In the genomic region with DNA sequence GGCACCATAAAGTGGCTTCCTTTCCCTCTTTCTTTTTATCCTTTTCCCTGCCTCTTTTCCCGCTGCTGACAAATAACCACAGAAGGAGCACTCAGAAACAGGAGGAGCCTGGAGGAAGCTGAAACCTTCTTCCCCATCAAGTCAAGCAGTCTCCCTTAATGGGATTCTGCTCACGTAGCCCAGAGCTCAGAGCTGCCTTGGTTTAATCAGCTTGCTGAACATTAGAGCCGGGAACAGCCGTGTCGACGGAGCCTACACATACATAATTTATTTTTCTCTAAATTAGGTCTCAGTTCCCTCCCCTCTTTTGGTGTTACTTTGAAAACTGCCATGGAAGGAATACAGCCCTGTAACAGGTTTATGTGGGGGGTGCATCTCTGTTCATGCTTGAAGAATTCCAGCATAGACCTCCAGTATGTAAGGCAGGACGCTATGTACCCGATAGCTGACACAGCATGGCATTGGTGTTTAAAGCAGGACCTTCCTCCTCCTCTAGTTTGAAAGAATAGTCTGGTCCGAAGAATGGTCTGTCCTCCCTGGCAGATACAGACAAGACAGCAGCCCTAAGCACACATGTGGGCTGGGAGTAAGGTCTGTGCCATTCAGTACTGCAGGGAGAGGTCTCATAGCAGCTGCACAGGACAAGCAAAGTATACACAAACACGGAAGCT, we compare ENCODE assay signal across 11 mouse cellular contexts.
DNase-seq lines count a peak whose midpoint lies in the region; ATAC-seq and TF ChIP-seq lines count a peak whose summit lies in the region.
"Had no signal": no experiment of that assay in that cellular context is flagged by ENCODE, and none has a peak within 500 bp of the region (broad histone marks: within the 10 kb centered on the region; RNA-seq: fewer than 3 reads in every experiment).

No protein-coding gene starts in this region.

- DNase-seq in embryo, embryonic 10 days (ENCODE audit: low spot score), result peak; percentile 13
- no peak for DNase-seq in embryo, embryonic 9.5 days (ENCODE audit: extremely low spot score)
- peak; percentile 90 for DNase-seq in hindbrain, postnatal 0 days (ENCODE audit: low spot score)
- no peak for DNase-seq in urinary bladder, postnatal 4 days (ENCODE audit: low spot score in 2 of 2)
- no peak for DNase-seq in stomach, postnatal 0 days (ENCODE audit: low spot score)
- DNase-seq: cerebellum, adult 11 months; kidney, postnatal 10 days had no signal

- no peak overlapping the region for H3K9ac ChIP-seq in embryonic facial prominence, embryonic 15.5 days
- H3K9ac ChIP-seq in hindbrain, postnatal 0 days (replicated peaks; ENCODE audit: low read length), result 0 out of 2 replicates have a peak overlapping the region, but pooled peaks have one; percentile 18
- no peak overlapping the region for H3K9ac ChIP-seq in neural tube, embryonic 12.5 days
- no peak overlapping the region for H3K9ac ChIP-seq in stomach, postnatal 0 days (ENCODE audit: low read length)
- H3K9ac ChIP-seq: liver, embryonic 14.5 days had no signal

- TF ChIP-seq EP300 in stomach, postnatal 0 days (optimal IDR thresholded peaks at IDR 0.05), result no peak

- H3K4me2 ChIP-seq in embryonic facial prominence, embryonic 15.5 days (replicated peaks), result 0 out of 2 replicates have a peak overlapping the region, but pooled peaks have one; percentile 3
- peak overlapping the region; percentile 40 for H3K4me2 ChIP-seq in hindbrain, postnatal 0 days (ENCODE audit: low read depth, low read length)
- peak overlapping the region; percentile 45 for H3K4me2 ChIP-seq in neural tube, embryonic 12.5 days (replicated peaks)
- H3K4me2 ChIP-seq in stomach, postnatal 0 days (replicated peaks; ENCODE audit: low read depth), result no peak overlapping the region

- H3K36me3 ChIP-seq in embryonic facial prominence, embryonic 15.5 days, result no peaks in the 10 kb centered on the region
- H3K36me3 ChIP-seq in hindbrain, postnatal 0 days (ENCODE audit: insufficient read depth, low read length), result no peaks in the 10 kb centered on the region
- no peaks in the 10 kb centered on the region for H3K36me3 ChIP-seq in neural tube, embryonic 12.5 days
- no peaks in the 10 kb centered on the region for H3K36me3 ChIP-seq in stomach, postnatal 0 days (ENCODE audit: control insufficient read depth, insufficient read depth, low read length)

- no peaks in the 10 kb centered on the region for H3K9me3 ChIP-seq in embryonic facial prominence, embryonic 15.5 days (replicated peaks)
- H3K9me3 ChIP-seq in hindbrain, postnatal 0 days (ENCODE audit: low read length), result no peaks in the 10 kb centered on the region
- H3K9me3 ChIP-seq in neural tube, embryonic 12.5 days, result no peaks in the 10 kb centered on the region
- no peaks in the 10 kb centered on the region for H3K9me3 ChIP-seq in stomach, postnatal 0 days (ENCODE audit: control insufficient read depth, low read length)

- H3K4me1 ChIP-seq in embryonic facial prominence, embryonic 15.5 days, result peaks cover 3% of the 10 kb centered on the region; the same call in 1 of the 2 replicates
- H3K4me1 ChIP-seq in hindbrain, postnatal 0 days (ENCODE audit: insufficient read depth, low read length), result no peaks in the 10 kb centered on the region; the same call in 1 of the 2 replicates
- peaks cover 7% of the 10 kb centered on the region for H3K4me1 ChIP-seq in neural tube, embryonic 12.5 days
- no peaks in the 10 kb centered on the region for H3K4me1 ChIP-seq in stomach, postnatal 0 days (replicated peaks; ENCODE audit: control insufficient read depth, insufficient read depth)

- ATAC-seq in embryonic facial prominence, embryonic 15.5 days (ENCODE audit: insufficient number of reproducible peaks, low FRiP score, low TSS enrichment, low read depth), result no peak
- peak; percentile 88 for ATAC-seq in hindbrain, postnatal 0 days
- ATAC-seq in neural tube, embryonic 12.5 days (ENCODE audit: low FRiP score, low read depth), result peak; percentile 82
- ATAC-seq in CD4-positive, CD25-positive, alpha-beta regulatory T cell, adult 4 months, result no peak
- no peak for ATAC-seq in stomach, postnatal 0 days (ENCODE audit: low FRiP score, low TSS enrichment)

- no peak for TF ChIP-seq CTCF in hindbrain, postnatal 0 days (IDR thresholded peaks at IDR 0.05; ENCODE audit: low read depth)
- TF ChIP-seq CTCF in stomach, postnatal 0 days (IDR thresholded peaks at IDR 0.05; ENCODE audit: low read depth), result no peak

- H3K27me3 ChIP-seq in embryonic facial prominence, embryonic 15.5 days, result no peaks in the 10 kb centered on the region
- no peaks in the 10 kb centered on the region for H3K27me3 ChIP-seq in hindbrain, postnatal 0 days (ENCODE audit: insufficient read depth, low read length)
- no peaks in the 10 kb centered on the region for H3K27me3 ChIP-seq in neural tube, embryonic 12.5 days (replicated peaks)
- H3K27me3 ChIP-seq in stomach, postnatal 0 days (ENCODE audit: control insufficient read depth, insufficient read depth, low read length), result no peaks in the 10 kb centered on the region

- no peak overlapping the region for H3K4me3 ChIP-seq in embryonic facial prominence, embryonic 15.5 days (replicated peaks)
- no peak overlapping the region for H3K4me3 ChIP-seq in hindbrain, postnatal 0 days (ENCODE audit: low read length)
- no peak overlapping the region for H3K4me3 ChIP-seq in neural tube, embryonic 12.5 days
- H3K4me3 ChIP-seq in stomach, postnatal 0 days (ENCODE audit: low read depth, low read length), result no peak overlapping the region

- H3K27ac ChIP-seq in embryonic facial prominence, embryonic 15.5 days (replicated peaks), result no peak overlapping the region
- H3K27ac ChIP-seq in hindbrain, postnatal 0 days, result peak overlapping the region; percentile 79
- H3K27ac ChIP-seq in neural tube, embryonic 12.5 days, result peak overlapping the region; percentile 75
- H3K27ac ChIP-seq in stomach, postnatal 0 days (replicated peaks), result no peak overlapping the region
- H3K27ac ChIP-seq: liver, embryonic 14.5 days had no signal

- WGBS in embryonic facial prominence, embryonic 15.5 days, result 56% methylated on average over 10 of the region's 10 CpGs
- 16% methylated on average over 10 of the region's 10 CpGs for WGBS in hindbrain, postnatal 0 days
- 37% methylated on average over 10 of the region's 10 CpGs for WGBS in neural tube, embryonic 12.5 days
- 55% methylated on average over 10 of the region's 10 CpGs for WGBS in stomach, postnatal 0 days

Comparison
In these comparisons a context has a peak if more than half of its experiments do, and no peak if none do; other contexts are left out.
1. DNase-seq: peak in embryo, embryonic 10 days (single experiment) and hindbrain, postnatal 0 days (single experiment); none in embryo, embryonic 9.5 days (single experiment), urinary bladder, postnatal 4 days (0 of 2) and stomach, postnatal 0 days (single experiment).
2. ATAC-seq: peak in hindbrain, postnatal 0 days (single experiment) and neural tube, embryonic 12.5 days (single experiment); none in embryonic facial prominence, embryonic 15.5 days (single experiment), CD4-positive, CD25-positive, alpha-beta regulatory T cell, adult 4 months (single experiment) and stomach, postnatal 0 days (single experiment).
3. H3K27ac ChIP-seq: peak in hindbrain, postnatal 0 days (single experiment) and neural tube, embryonic 12.5 days (single experiment); none in embryonic facial prominence, embryonic 15.5 days (single experiment) and stomach, postnatal 0 days (single experiment).